Mouse (Mus musculus): ENCODE measurements around the gene Cops2.

DNA sequence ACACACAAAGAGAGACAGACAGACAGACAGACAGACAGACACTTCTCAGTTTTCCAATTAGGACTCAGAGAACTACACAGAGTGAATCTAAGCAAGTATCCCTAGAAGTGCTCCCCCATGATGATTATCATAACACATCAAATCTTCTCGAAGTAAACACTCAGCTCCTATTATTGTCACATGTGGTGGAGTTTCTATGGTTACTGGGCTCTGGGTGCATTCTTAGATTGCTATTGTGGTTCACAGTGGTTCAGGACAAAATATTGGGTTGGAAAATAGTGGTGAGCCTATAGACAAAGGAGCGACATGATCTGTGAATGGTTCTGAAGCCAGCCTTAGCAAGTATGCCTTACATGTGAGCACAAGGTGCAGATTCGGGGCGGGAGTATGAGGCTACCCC lies 57.0 kb downstream of the Cops2 start:
- TF ChIP-seq CTCF (IDR thresholded peaks at IDR 0.05; ENCODE audit: low read depth) = no peak
- no peak for TF ChIP-seq EP300 (IDR thresholded peaks at IDR 0.05; ENCODE audit: low read depth)
